Mouse (Mus musculus): ENCODE results near the gene Kirrel3.

Kirrel3 gene

DNA sequence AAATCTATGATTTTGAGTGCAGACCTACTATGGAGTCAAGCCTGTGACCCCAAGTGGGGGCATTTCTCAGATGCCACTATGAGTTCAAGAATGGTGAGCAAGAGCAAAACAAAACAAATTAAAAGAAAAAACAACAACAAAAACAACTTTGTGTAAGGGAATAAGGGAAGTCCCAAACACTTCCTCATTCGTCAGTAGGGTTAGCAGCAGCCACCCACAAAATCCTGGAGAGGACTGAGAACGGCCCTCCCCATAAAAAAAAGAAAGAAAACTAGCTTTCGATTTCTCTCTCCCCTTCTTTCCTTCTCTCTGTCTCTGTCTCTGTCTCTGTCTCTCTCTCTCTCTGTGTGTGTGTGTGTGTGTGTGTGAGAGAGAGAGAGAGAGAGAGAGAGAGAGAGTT lies 570.9 kb downstream of the Kirrel3 start:
- DNase-seq (ENCODE audit: low spot score in 2 of 2), result peak in 1 of 2 experiments; percentile 4

DNA sequence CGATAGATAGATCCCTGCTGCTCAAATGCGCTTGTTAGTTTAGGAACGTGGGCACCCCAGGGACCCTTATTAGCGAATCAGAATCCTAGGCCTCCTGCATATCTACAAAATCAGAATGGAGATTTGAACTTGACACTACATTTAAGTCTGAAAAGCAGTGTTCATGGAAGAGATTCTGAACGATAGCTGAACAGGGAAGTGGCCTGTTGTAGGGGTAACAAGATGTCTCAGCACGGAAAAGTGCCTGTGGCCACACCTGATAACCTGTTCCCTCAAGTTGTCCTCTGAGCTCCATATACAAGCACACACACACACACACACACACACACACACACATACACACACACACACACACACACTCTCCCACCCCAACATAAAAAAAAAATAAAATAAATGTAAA lies 571.9 kb downstream of the Kirrel3 start:
- DNase-seq (ENCODE audit: low spot score in 2 of 2), result peak in 1 of 2 experiments; percentile 4

DNA sequence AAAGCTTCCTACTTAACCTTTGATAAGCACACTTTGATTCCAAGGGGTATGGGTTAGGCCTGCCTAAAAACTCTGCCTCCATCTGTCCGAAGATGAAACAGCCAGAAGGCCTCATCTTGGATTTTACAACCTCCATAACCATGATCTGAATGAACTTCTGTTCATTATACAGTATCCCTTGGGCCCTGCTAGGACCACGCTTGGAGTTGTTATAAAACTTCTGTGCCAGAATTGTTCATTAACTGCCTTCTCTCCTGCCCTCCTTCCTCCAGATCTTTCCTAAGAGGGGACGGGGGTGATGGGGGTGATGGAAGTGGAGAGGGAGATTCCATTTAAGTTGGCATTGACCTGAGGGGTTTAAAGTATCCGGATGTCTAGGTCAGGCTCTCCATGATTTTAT lies 572.5 kb downstream of the Kirrel3 start:
- DNase-seq (ENCODE audit: low spot score in 2 of 2), result peak in 1 of 2 experiments; percentile 1

DNA sequence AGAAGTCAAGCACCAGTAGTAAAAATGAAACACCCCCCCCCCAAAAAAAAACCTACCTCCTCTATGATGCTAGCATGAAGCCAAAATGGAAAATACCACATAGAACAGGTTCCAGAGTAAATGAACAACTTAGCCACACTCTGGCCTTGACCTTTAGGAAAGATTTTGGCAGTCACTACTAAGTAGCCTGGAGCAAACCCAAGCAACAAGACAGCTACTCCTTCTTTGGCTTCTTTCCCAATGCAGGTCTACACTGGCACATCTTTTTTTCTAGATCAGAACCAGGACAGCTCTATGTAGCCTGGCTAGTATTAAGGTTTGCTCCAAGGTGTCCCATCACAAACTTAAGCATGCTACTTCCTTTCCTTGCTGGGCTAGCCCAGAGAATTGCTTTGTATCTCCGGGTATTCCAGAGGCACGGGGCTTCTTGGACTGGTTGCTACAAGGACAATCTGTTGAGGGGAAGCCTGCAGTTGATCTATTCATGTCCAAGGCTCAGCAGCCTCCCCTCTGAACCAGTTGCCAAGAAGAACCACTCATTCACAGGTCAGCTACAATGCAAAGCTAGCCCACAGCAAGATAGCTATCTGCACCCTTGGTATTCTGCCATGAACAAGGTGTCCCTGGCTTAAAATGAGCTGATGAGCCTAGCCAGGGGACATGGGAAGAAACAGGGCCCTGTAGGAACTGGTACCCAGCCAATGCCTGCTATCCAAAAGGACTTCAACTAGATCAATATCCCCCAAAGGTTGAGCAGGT lies 573.1 kb downstream of the Kirrel3 start:
- DNase-seq (ENCODE audit: low spot score in 2 of 2), result peak in 1 of 2 experiments; percentile 1

DNA sequence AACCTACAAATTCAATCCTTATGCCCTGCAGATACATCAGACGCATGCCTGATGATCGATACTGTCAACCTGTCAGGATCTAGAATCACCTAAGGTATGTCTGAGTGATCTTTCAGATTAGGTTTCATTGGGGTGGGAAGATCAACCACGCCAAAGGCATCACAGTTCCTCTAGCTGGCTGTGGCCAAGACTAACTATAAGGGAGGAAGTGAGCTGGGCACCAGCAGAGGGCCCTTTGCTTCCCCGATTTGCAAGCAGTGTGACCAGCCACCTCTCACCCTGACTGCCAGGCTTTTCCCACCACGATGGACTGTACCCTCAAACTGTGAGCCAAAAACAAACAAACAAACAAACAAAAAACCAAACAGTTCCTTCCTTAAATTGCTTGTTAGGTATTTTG lies 574.2 kb downstream of the Kirrel3 start:
- DNase-seq (ENCODE audit: low spot score in 2 of 2), result peak in 1 of 2 experiments; percentile 6

DNA sequence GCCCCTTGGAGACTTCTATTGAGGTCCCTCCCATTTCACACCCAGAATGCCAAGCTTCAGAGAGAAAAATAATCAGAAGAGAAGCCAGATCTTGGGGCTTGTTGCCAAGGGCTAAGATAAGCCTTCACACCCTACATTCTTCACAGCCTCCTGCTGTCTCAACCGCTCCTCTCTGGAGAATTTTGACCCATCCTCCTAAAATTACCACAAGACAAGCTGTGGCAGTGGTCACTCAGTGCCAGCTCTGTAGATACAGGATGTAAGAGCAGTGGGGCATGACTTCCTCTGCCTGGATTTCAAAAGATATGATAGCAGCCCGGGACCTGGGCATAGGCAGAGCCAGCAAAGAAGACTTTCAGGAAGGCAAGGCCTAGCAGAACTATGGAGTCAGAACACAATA lies 575.8 kb downstream of the Kirrel3 start:
- peak; percentile 5 to 9 for DNase-seq (ENCODE audit: low spot score in 2 of 2)

Data from spleen, postnatal 10 days (tissue).